Mouse (Mus musculus): Measurements from ENCODE around the gene Rabl6. TPM values are rescaled to one million over a fixed set of nuclear protein-coding genes. Genes with fewer than 3 reads are reported as not detected.

Gene Rabl6
- 10 to 100 TPM; 72.6 to 82.4 TPM for total RNA-seq (2023)

GRCm38 (mm10) chr2:25607761-25608622 lies at the start of gene Rabl6:
TSS of gene Rabl6 (minus strand) at chr2:25608521.

GRCm38 (mm10) chr2:25657652-25658051 lies 49.3 kb upstream of the Rabl6 start, which contains the start of gene Lcn5:
TSS of gene Lcn5 (plus strand) at chr2:25657952.

GRCm38 (mm10) chr2:25652902-25653301 lies 44.6 kb upstream of the Rabl6 start, which contains the start of gene Lcn8:
TSS of gene Lcn8 (plus strand) at chr2:25653120.

GRCm38 (mm10) chr2:25627811-25628210 lies 19.5 kb upstream of the Rabl6 start, which contains the start of gene Fcna:
TSS of gene Fcna (minus strand) at chr2:25628030.

GRCm38 (mm10) chr2:25621229-25622200 lies 13.2 kb upstream of the Rabl6 start, which contains the start of gene Tmem141:
TSS of gene Tmem141 (minus strand) at chr2:25622005.

GRCm38 (mm10) chr2:25617578-25617977 lies 9.3 kb upstream of the Rabl6 start, which contains the start of gene Ccdc183:
TSS of gene Ccdc183 (minus strand) at chr2:25617678.

GRCm38 (mm10) chr2:25581294-25581864 lies 26.9 kb downstream of the Rabl6 start, which contains the start of gene Ajm1:
TSS of gene Ajm1 (minus strand) at chr2:25581757.

GRCm38 (mm10) chr2:25574579-25575431 lies 33.5 kb downstream of the Rabl6 start, which contains the start of the genes Mamdc4 and Phpt1:
TSS of gene Mamdc4 (minus strand) at chr2:25574845.
TSS of gene Phpt1 (minus strand) at chr2:25575224.

GRCm38 (mm10) chr2:25557221-25557963 lies 50.9 kb downstream of the Rabl6 start, which contains the start of gene Edf1:
TSS of gene Edf1 (plus strand) at chr2:25557847.

GRCm38 (mm10) chr2:25546811-25547491 lies 61.4 kb downstream of the Rabl6 start, which contains the start of gene Traf2:
TSS of gene Traf2 (minus strand) at chr2:25546940.

Other genes with a start within 250 kb of the Rabl6 start
- 10 to 100 TPM; 24.7 to 30.9 TPM for gene Uap1l1, start 242.8 kb downstream of the Rabl6 start, total RNA-seq (2023)
- not detected for gene Sapcd2, start 236.2 kb downstream of the Rabl6 start, total RNA-seq (2023)
- gene Entpd2, start 212.6 kb downstream of the Rabl6 start, total RNA-seq (2023), result not detected
- not detected for gene Npdc1, start 209.2 kb downstream of the Rabl6 start, total RNA-seq (2023)
- 10 to 100 TPM; 15.6 to 17.3 TPM for gene Fut7, start 185.3 kb downstream of the Rabl6 start, total RNA-seq (2023)
- 10 to 100 TPM; 35.3 to 36.1 TPM for gene Abca2, start 179.8 kb downstream of the Rabl6 start, total RNA-seq (2023)
- gene Clic3, start 151.7 kb downstream of the Rabl6 start, total RNA-seq (2023), result not detected
- gene Paxx, start 147.4 kb downstream of the Rabl6 start, total RNA-seq (2023), result 10 to 100 TPM; 24.0 to 34.2 TPM
- not detected for gene Ptgds, start 138.5 kb downstream of the Rabl6 start, total RNA-seq (2023)
- not detected for gene Lcn12, start 114.6 kb downstream of the Rabl6 start, total RNA-seq (2023)
- gene Fbxw5, start 107.8 kb downstream of the Rabl6 start, total RNA-seq (2023), result 10 to 100 TPM; 53.7 to 55.4 TPM
- 1 to 10 TPM in 1 of 2 experiments, not detected in 1; 1.0 TPM for gene C8g, start 106.8 kb downstream of the Rabl6 start, total RNA-seq (2023)
- gene Traf2, start 61.6 kb downstream of the Rabl6 start, total RNA-seq (2023), result 10 to 100 TPM; 26.9 to 27.7 TPM
- gene Edf1, start 50.7 kb downstream of the Rabl6 start, total RNA-seq (2023), result 100 to 1,000 TPM; 117 to 141 TPM
- gene Mamdc4, start 33.7 kb downstream of the Rabl6 start, total RNA-seq (2023), result 1 to 10 TPM; 1.4 to 1.7 TPM
- gene Phpt1, start 33.3 kb downstream of the Rabl6 start, total RNA-seq (2023), result 1 to 10 TPM; 6.0 to 7.4 TPM
- 1 to 10 TPM; 2.2 to 3.5 TPM for gene Ajm1, start 26.8 kb downstream of the Rabl6 start, total RNA-seq (2023)
- not detected for gene Ccdc183, start 9.2 kb upstream of the Rabl6 start, total RNA-seq (2023)
- 10 to 100 TPM; 21.2 to 22.8 TPM for gene Tmem141, start 13.5 kb upstream of the Rabl6 start, total RNA-seq (2023)
- 100 to 1,000 TPM; 205 to 232 TPM for gene Fcna, start 19.5 kb upstream of the Rabl6 start, total RNA-seq (2023)
- gene Lcn8, start 44.6 kb upstream of the Rabl6 start, total RNA-seq (2023), result not detected
- gene Lcn5, start 49.4 kb upstream of the Rabl6 start, total RNA-seq (2023), result not detected
- gene Lcn6, start 68.3 kb upstream of the Rabl6 start, total RNA-seq (2023), result not detected
- not detected for gene Lcn10, start 74.2 kb upstream of the Rabl6 start, total RNA-seq (2023)
- not detected for gene Obp2a, start 91.5 kb upstream of the Rabl6 start, total RNA-seq (2023)
- gene Bmyc, start 98.2 kb upstream of the Rabl6 start, total RNA-seq (2023), result 10 to 100 TPM; 15.9 to 20.1 TPM
- not detected for gene Obp2b, start 128.5 kb upstream of the Rabl6 start, total RNA-seq (2023)
- not detected for gene Lcn3, start 157.0 kb upstream of the Rabl6 start, total RNA-seq (2023)
- not detected for gene Lcn11, start 168.5 kb upstream of the Rabl6 start, total RNA-seq (2023)
- gene Gm13539, start 173.7 kb upstream of the Rabl6 start, total RNA-seq (2023), result not detected
- gene Glt6d1, start 207.3 kb upstream of the Rabl6 start, total RNA-seq (2023), result not detected
- not detected for gene Lcn9, start 214.6 kb upstream of the Rabl6 start, total RNA-seq (2023)
- gene Sohlh1, start 238.7 kb upstream of the Rabl6 start, total RNA-seq (2023), result not detected